Mouse (Mus musculus): ENCODE measurements at regions not wholly inside any gene's neighbourhood (a gene's known extent, or its start where the extent isn't known, plus 50 kb on each side); places are given as distances from the start of the nearest gene placed in this dataset.

- TF ChIP-seq CTCF (IDR thresholded peaks at IDR 0.05; ENCODE audit: borderline replicate concordance, extremely low read depth, insufficient read depth, insufficient read length) = no peak
- no peak for TF ChIP-seq POLR2A (IDR thresholded peaks at IDR 0.05; ENCODE audit: borderline replicate concordance, extremely low read depth, insufficient read depth, insufficient read length, poor library complexity, severe bottlenecking)
Measured at GRCm38 (mm10) chr13:106699957-106700356, 236.8 kb downstream of the Ipo11 start.

All from brain, embryonic 14.5 days (tissue).